Comparison of ENCODE assay signal across 18 mouse cellular contexts in genomic region chr14:121428148-121428547, GRCm38 (mm10).
"Had no signal": no experiment of that assay in that cellular context is flagged by ENCODE, and none has a peak within 500 bp of the region (broad histone marks: within the 10 kb centered on the region; RNA-seq: fewer than 3 reads in every experiment).

No protein-coding gene starts in this region.

- H3K27me3 ChIP-seq: limb, embryonic 13.5 days; midbrain, embryonic 12.5 days; midbrain, embryonic 15.5 days; neural tube, embryonic 12.5 days; neural tube, embryonic 15.5 days had no signal

- H3K9ac ChIP-seq: limb, embryonic 13.5 days; liver, embryonic 14.5 days; liver, postnatal 0 days; lung, embryonic 14.5 days; midbrain, embryonic 12.5 days; midbrain, embryonic 15.5 days; neural tube, embryonic 12.5 days; neural tube, embryonic 15.5 days had no signal

- H3K9me3 ChIP-seq: midbrain, embryonic 12.5 days; midbrain, embryonic 15.5 days; neural tube, embryonic 12.5 days; neural tube, embryonic 15.5 days had no signal

- ATAC-seq: liver, postnatal 0 days; midbrain, embryonic 15.5 days had no signal

- DNase-seq: kidney, adult 18-20 months; kidney, adult 9 months; kidney, postnatal 14 days; kidney, postnatal 4 days; liver, postnatal 0 days; lung, embryonic 14.5 days; lung, postnatal 10 days; right cerebral cortex, postnatal 25 days; thymus, adult 2 months; thymus, postnatal 14 days; thymus, postnatal 4 days had no signal

- H3K27ac ChIP-seq: limb, embryonic 10.5 days; limb, embryonic 13.5 days; liver, embryonic 14.5 days; midbrain, embryonic 12.5 days; midbrain, embryonic 15.5 days; neural tube, embryonic 12.5 days; neural tube, embryonic 15.5 days had no signal

- H3K4me1 ChIP-seq: limb, embryonic 10.5 days; limb, embryonic 13.5 days; midbrain, embryonic 12.5 days; midbrain, embryonic 15.5 days; neural tube, embryonic 12.5 days; neural tube, embryonic 15.5 days had no signal

- H3K4me2 ChIP-seq: limb, embryonic 13.5 days; lung, embryonic 14.5 days; midbrain, embryonic 12.5 days; midbrain, embryonic 15.5 days; neural tube, embryonic 12.5 days; neural tube, embryonic 15.5 days had no signal

- H3K36me3 ChIP-seq: limb, embryonic 10.5 days; limb, embryonic 13.5 days; midbrain, embryonic 12.5 days; midbrain, embryonic 15.5 days; neural tube, embryonic 12.5 days; neural tube, embryonic 15.5 days had no signal

- H3K4me3 ChIP-seq: limb, embryonic 10.5 days; limb, embryonic 13.5 days; midbrain, embryonic 12.5 days; midbrain, embryonic 15.5 days; neural tube, embryonic 12.5 days; neural tube, embryonic 15.5 days had no signal
